In the genomic region with DNA sequence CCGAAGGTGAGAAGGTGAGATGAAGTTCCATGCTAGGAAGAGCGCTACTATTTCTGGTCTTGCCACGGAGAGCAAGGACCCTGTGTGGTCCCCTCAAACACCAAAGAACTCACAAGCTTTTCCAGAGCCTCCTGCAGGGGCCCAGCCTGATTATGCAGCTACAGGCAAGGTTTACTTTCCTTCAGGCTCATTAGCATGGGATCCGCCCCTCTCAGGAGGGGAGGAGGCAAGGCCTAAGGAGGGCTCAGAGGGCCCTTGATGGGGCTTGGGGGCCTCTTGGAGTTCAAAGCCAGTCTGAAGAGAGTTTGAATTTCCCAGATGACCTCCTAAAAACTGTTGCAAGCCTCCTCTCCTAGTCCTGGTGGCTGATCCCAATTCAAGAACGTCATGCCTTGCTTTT, we compare ENCODE assay signal across 10 mouse cellular contexts.
DNase-seq lines count a peak whose midpoint lies in the region; ATAC-seq and TF ChIP-seq lines count a peak whose summit lies in the region.
"Had no signal": no experiment of that assay in that cellular context is flagged by ENCODE, and none has a peak within 500 bp of the region (broad histone marks: within the 10 kb centered on the region; RNA-seq: fewer than 3 reads in every experiment).

No protein-coding gene starts in this region.

- H3K9ac ChIP-seq in heart, postnatal 0 days (replicated peaks; ENCODE audit: low read depth, low read length), result peak overlapping the region; percentile 28
- no peak overlapping the region for H3K9ac ChIP-seq in forebrain, embryonic 16.5 days (replicated peaks; ENCODE audit: low read depth, low read length)
- peak overlapping the region; percentile 55; the same call in 1 of the 2 replicates for H3K9ac ChIP-seq in midbrain, embryonic 14.5 days (replicated peaks; ENCODE audit: low read length)

- peaks cover 37% of the 10 kb centered on the region for H3K4me1 ChIP-seq in heart, postnatal 0 days (ENCODE audit: control insufficient read depth, insufficient read depth)
- peaks cover 46% of the 10 kb centered on the region for H3K4me1 ChIP-seq in forebrain, embryonic 16.5 days (replicated peaks; ENCODE audit: control insufficient read depth, insufficient read depth, low read length)
- peaks cover 47% of the 10 kb centered on the region for H3K4me1 ChIP-seq in midbrain, embryonic 14.5 days (ENCODE audit: control insufficient read depth, insufficient read depth, low read length)

- no peak; the same call in 1 of the 2 replicates for ATAC-seq in heart, postnatal 0 days (ENCODE audit: insufficient read depth, low read depth)
- no peak for ATAC-seq in forebrain, embryonic 16.5 days
- no peak for ATAC-seq in midbrain, embryonic 14.5 days (ENCODE audit: low FRiP score, low TSS enrichment)
- no peak for ATAC-seq in activated CD4-positive, CD25-positive, alpha-beta regulatory T cell, adult 4 months
- ATAC-seq: Patski had no signal

- intact Hi-C loops in heart, postnatal 10 days (cut with DNase I), result loop anchor here (2.0 kb wide), 1 partner anchor 72 kb away; no protein-coding TSS in a partner anchor
- intact Hi-C loops in gastrocnemius, postnatal 36 days (cut with DNase I), result no loop called here

- H3K4me2 ChIP-seq in heart, postnatal 0 days (ENCODE audit: low read depth, low read length), result no peak overlapping the region
- H3K4me2 ChIP-seq in forebrain, embryonic 16.5 days (ENCODE audit: low read length), result peak overlapping the region; percentile 61
- peak overlapping the region; percentile 63 for H3K4me2 ChIP-seq in midbrain, embryonic 14.5 days (ENCODE audit: low read length)

- H3K27me3 ChIP-seq in heart, postnatal 0 days (ENCODE audit: control insufficient read depth, insufficient read depth, low read length), result no peaks in the 10 kb centered on the region
- H3K27me3 ChIP-seq in forebrain, embryonic 16.5 days (replicated peaks; ENCODE audit: control insufficient read depth, insufficient read depth, low read length), result no peaks in the 10 kb centered on the region
- no peaks in the 10 kb centered on the region for H3K27me3 ChIP-seq in midbrain, embryonic 14.5 days (ENCODE audit: control insufficient read depth, insufficient read depth, low read length)
- H3K27me3 ChIP-seq: Patski had no signal

- peak overlapping the region; percentile 75 for H3K27ac ChIP-seq in heart, postnatal 0 days (ENCODE audit: low read depth)
- H3K27ac ChIP-seq in forebrain, embryonic 16.5 days (ENCODE audit: low read length), result no peak overlapping the region
- H3K27ac ChIP-seq in midbrain, embryonic 14.5 days (replicated peaks; ENCODE audit: low read depth, low read length), result no peak overlapping the region

- H3K36me3 ChIP-seq in heart, postnatal 0 days (replicated peaks; ENCODE audit: control insufficient read depth, insufficient read depth, low read length), result no peaks in the 10 kb centered on the region
- no peaks in the 10 kb centered on the region for H3K36me3 ChIP-seq in forebrain, embryonic 16.5 days (ENCODE audit: control insufficient read depth, insufficient read depth)
- no peaks in the 10 kb centered on the region for H3K36me3 ChIP-seq in midbrain, embryonic 14.5 days (ENCODE audit: control insufficient read depth, insufficient read depth, low read length)

- 24% methylated on average over 5 of the region's 5 CpGs for WGBS in heart, postnatal 0 days
- 11% methylated on average over 5 of the region's 5 CpGs for WGBS in forebrain, embryonic 16.5 days
- WGBS in midbrain, embryonic 14.5 days, result 10% methylated on average over 5 of the region's 5 CpGs

- no peaks in the 10 kb centered on the region for H3K9me3 ChIP-seq in heart, postnatal 0 days (replicated peaks; ENCODE audit: control insufficient read depth, low read length)
- H3K9me3 ChIP-seq in forebrain, embryonic 16.5 days (ENCODE audit: control insufficient read depth, low read length), result no peaks in the 10 kb centered on the region
- H3K9me3 ChIP-seq in midbrain, embryonic 14.5 days (ENCODE audit: control insufficient read depth, low read length), result no peaks in the 10 kb centered on the region

- no peak overlapping the region for H3K4me3 ChIP-seq in heart, postnatal 0 days (ENCODE audit: low read depth, low read length)
- H3K4me3 ChIP-seq in forebrain, embryonic 16.5 days (replicated peaks; ENCODE audit: low read length), result no peak overlapping the region
- H3K4me3 ChIP-seq in midbrain, embryonic 14.5 days (replicated peaks; ENCODE audit: low read depth, low read length), result no peak overlapping the region; the same call in 1 of the 2 replicates

- no peak for TF ChIP-seq EP300 in heart, postnatal 0 days (IDR thresholded peaks at IDR 0.05; ENCODE audit: low read depth)

- DNase-seq in heart, postnatal 0 days (ENCODE audit: low spot score), result no peak
- no peak for DNase-seq in heart, postnatal 10 days
- peak; percentile 48 for DNase-seq in cerebellum, adult 8-10 months
- DNase-seq in midbrain, embryonic 14.5 days, result peak; percentile 57
- no peak for DNase-seq in gastrocnemius, postnatal 36 days
- no peak for DNase-seq in T-cell, adult 2 months (ENCODE audit: low spot score)
- DNase-seq: kidney, postnatal 25 days had no signal

- no peak for TF ChIP-seq CTCF in heart, postnatal 0 days (IDR thresholded peaks at IDR 0.05; ENCODE audit: low read depth)

Comparison
In these comparisons a context has a peak if more than half of its experiments do, and no peak if none do; other contexts are left out.
1. DNase-seq: peak in cerebellum, adult 8-10 months (single experiment) and midbrain, embryonic 14.5 days (single experiment); none in heart, postnatal 0 days (single experiment), heart, postnatal 10 days (0 of 2), gastrocnemius, postnatal 36 days (0 of 2) and T-cell, adult 2 months (single experiment).